Mouse (Mus musculus) forebrain, embryonic 10.5 days (tissue): ENCODE measurements around the gene Akap17b. TPM values are rescaled to one million over a fixed set of nuclear protein-coding genes. Genes with fewer than 3 reads are reported as not detected.

Source experiments
- DNase-seq: peaks from one replicate; pipeline ENCODE4 v3.0.0-alpha.2; 2017; ENCODE audit warnings: low spot score; ENCODE audit errors: extremely low spot score
- H3K27ac ChIP-seq: fragments of 300-500 bp; sonication (generic); 2 replicates; pipeline ENCODE4 v1.5.1; 2016; ENCODE audit warnings: mild to moderate bottlenecking
- H3K27me3 ChIP-seq: fragments of 300-500 bp; sonication (generic); 2 replicates; pipeline ENCODE4 v1.6.1; 2016; ENCODE audit warnings: mild to moderate bottlenecking; ENCODE audit not compliant: poor library complexity, severe bottlenecking
- H3K36me3 ChIP-seq: fragments of 300-500 bp; sonication (generic); replicated peaks from 2 replicates; pipeline ENCODE4 v1.6.1; 2016; ENCODE audit warnings: mild to moderate bottlenecking, moderate library complexity
- H3K4me1 ChIP-seq: fragments of 300-500 bp; sonication (generic); 2 replicates; pipeline ENCODE4 v1.6.1; 2016
- H3K4me3 ChIP-seq: fragments of 300-500 bp; sonication (generic); 2 replicates; pipeline ENCODE4 v1.5.1; 2016; ENCODE audit warnings: mild to moderate bottlenecking, moderate library complexity
- H3K9me3 ChIP-seq: fragments of 300-500 bp; sonication (generic); 2 replicates; pipeline ENCODE4 v1.6.1; 2016; ENCODE audit warnings: mild to moderate bottlenecking, moderate library complexity
- WGBS: fragments of 180-500 bp; shearing (Covaris S2); methylation state at CpG from one replicate; pipeline ENCODE4 v1.1.7; 2016; 5-methylcytosine and 5-hydroxymethylcytosine counted together
- polyA plus RNA-seq: library from polyadenylated mRNA; unstranded; fragments of >200 nt; fragmentation: Nextera tagmentation; extraction: Ambion mirVana; gene quantifications from 2 replicates; pipeline ENCODE4 v1.2.1, GENCODE M21; 2016

The Akap17b gene
- polyA plus RNA-seq, 1 experiment from 2014 or later: 3.0 TPM

DNA sequence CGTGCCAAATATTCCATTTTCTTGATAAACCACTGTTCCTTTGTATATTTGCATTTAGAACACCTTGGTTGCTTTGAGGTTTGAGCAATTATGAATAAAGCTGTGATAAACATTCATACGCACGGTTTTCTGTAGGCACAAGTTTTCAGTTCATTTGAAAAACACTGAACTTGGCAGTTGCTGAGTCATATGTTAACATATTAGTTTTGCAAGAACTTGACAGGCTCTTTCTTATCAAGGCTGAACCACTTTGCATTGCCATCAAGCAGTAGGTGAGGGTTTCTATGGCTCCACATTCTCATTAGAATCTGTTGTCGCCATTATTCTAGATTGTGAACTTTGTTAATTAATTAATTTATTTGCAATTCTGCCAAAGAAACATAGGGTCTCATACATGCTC is 85.0 kb downstream of the Akap17b start:
- no peak overlapping the region for H3K4me3 ChIP-seq
- H3K27me3 ChIP-seq: no peaks in the 10 kb centered on the region
- 83% methylated on average over 4 of the region's 4 CpGs for WGBS
- no peaks in the 10 kb centered on the region for H3K4me1 ChIP-seq
- no peak for DNase-seq
- no peaks in the 10 kb centered on the region; the same call in 1 of the 2 replicates for H3K9me3 ChIP-seq
- H3K36me3 ChIP-seq: no peaks in the 10 kb centered on the region
- no peak overlapping the region for H3K27ac ChIP-seq

Other genes with a start within 250 kb of the Akap17b start
- not detected in 2 replicates for gene Gm6268, start 244.1 kb downstream of the Akap17b start, polyA plus RNA-seq
- gene Gm14569, start 153.6 kb downstream of the Akap17b start, polyA plus RNA-seq: not detected in 2 replicates
- 358 TPM in 2 replicates for gene Pgrmc1, start 47.2 kb downstream of the Akap17b start, polyA plus RNA-seq
- 1.1 and 1.8 TPM in 2 replicates for gene Slc25a43, start 98.3 kb upstream of the Akap17b start, polyA plus RNA-seq
- gene Slc25a5, start 150.3 kb upstream of the Akap17b start, polyA plus RNA-seq: 867 and 903 TPM in 2 replicates
- gene Ube2a, start 228.5 kb upstream of the Akap17b start, polyA plus RNA-seq: 126 and 131 TPM in 2 replicates
- gene C330007P06Rik, start 228.7 kb upstream of the Akap17b start, polyA plus RNA-seq: 32.7 and 33.0 TPM in 2 replicates